Mouse (Mus musculus) brain, embryonic 14.5 days (tissue): ENCODE data around the gene Spc24.

Source experiments
- CTCF ChIP-seq: fragments of 200-500 bp; IDR thresholded peaks from 2 replicates; pipeline ENCODE4 v1.5.1; 2012; ENCODE audit warnings: inconsistent platforms, mild to moderate bottlenecking, moderate library complexity, borderline replicate concordance; ENCODE audit not compliant: insufficient read depth, insufficient read length; ENCODE audit errors: extremely low read depth
- POLR2A ChIP-seq: fragments of 200-500 bp; IDR thresholded peaks from 2 replicates; pipeline ENCODE4 v1.6.1; 2012; ENCODE audit warnings: mild to moderate bottlenecking, inconsistent platforms, borderline replicate concordance; ENCODE audit not compliant: poor library complexity, insufficient read depth, insufficient read length, severe bottlenecking; ENCODE audit errors: extremely low read depth

GRCm38 (mm10) chr9:21787654-21788053, 27.6 kb upstream of the Spc24 start:
- no peak for TF ChIP-seq CTCF
- no peak for TF ChIP-seq POLR2A
